Mouse (Mus musculus) cortical plate, adult 2 months (tissue): ENCODE data around the gene Il22ra1. TPM values are rescaled to one million over a fixed set of nuclear protein-coding genes. Genes with fewer than 3 reads are reported as not detected.

Experiments used
- H3K27ac ChIP-seq: fragments of 200-500 bp; 2 replicates; pipeline ENCODE4 v1.5.1; 2012; ENCODE audit warnings: low read length, control low read depth, inconsistent platforms; ENCODE audit not compliant: insufficient read depth
- H3K4me1 ChIP-seq: fragments of 200-500 bp; 2 replicates; pipeline ENCODE4 v1.6.1; 2011; ENCODE audit warnings: low read length; ENCODE audit not compliant: control insufficient read depth, insufficient read depth
- H3K4me3 ChIP-seq: fragments of 200-500 bp; 2 replicates; pipeline ENCODE4 v1.5.1; 2011; ENCODE audit warnings: mild to moderate bottlenecking, low read length, control low read depth; ENCODE audit not compliant: insufficient read depth
- CTCF ChIP-seq: fragments of 200-500 bp; IDR thresholded peaks from 2 replicates; pipeline ENCODE4 v1.5.1; 2011; ENCODE audit warnings: mild to moderate bottlenecking, control low read depth, low read length; ENCODE audit not compliant: insufficient read depth; ENCODE audit errors: extremely low read depth
- POLR2A ChIP-seq: fragments of 200-500 bp; IDR thresholded peaks from 2 replicates; pipeline ENCODE4 v1.6.1; 2011; ENCODE audit warnings: mild to moderate bottlenecking, low read length, control low read depth; ENCODE audit not compliant: insufficient read depth; ENCODE audit errors: extremely low read depth
- polyA plus RNA-seq: library from polyadenylated mRNA; depleted of rRNA; stranded (reverse); fragments of >200 nt; gene quantifications from 2 replicates; pipeline ENCODE4 v1.2.3, GENCODE M21; 2012; rRNA removed

Gene Il22ra1
- 0.04 TPM in 1 of 2 replicates, not detected in the other for polyA plus RNA-seq

GRCm38 (mm10) chr4:135727817-135728216 lies at the start of gene Il22ra1:
Gene Il22ra1 (plus strand): TSS chr4:135728172.
- no peaks in the 10 kb centered on the region for H3K4me1 ChIP-seq
- no peak within 1 kb of the TSS for H3K27ac ChIP-seq
- no peak within 1 kb of the TSS for H3K4me3 ChIP-seq
- TF ChIP-seq POLR2A (no peak), CTCF (no peak)

- no peaks in the 10 kb centered on the region for H3K4me1 ChIP-seq
- TF ChIP-seq CTCF (no peak), POLR2A (no peak)
- H3K4me3 ChIP-seq = no peak overlapping the region
- H3K27ac ChIP-seq = no peak overlapping the region
Measured at GRCm38 (mm10) chr4:135679316-135679715, 48.7 kb upstream of the Il22ra1 start.

GRCm38 (mm10) chr4:135681789-135682188 lies 46.2 kb upstream of the Il22ra1 start:
- H3K4me3 ChIP-seq = no peak overlapping the region
- TF ChIP-seq CTCF (no peak), POLR2A (no peak)

GRCm38 (mm10) chr4:135683553-135683952 lies 44.4 kb upstream of the Il22ra1 start:
- no peaks in the 10 kb centered on the region for H3K4me1 ChIP-seq
- H3K4me3 ChIP-seq = no peak overlapping the region
- no peak for TF ChIP-seq POLR2A
- peak; percentile 23; the same call in 1 of the 2 replicates for TF ChIP-seq CTCF
- H3K27ac ChIP-seq = no peak overlapping the region

More at GRCm38 (mm10) chr4:135681789-135682188, 46.2 kb upstream of the Il22ra1 start:
- no peak overlapping the region for H3K27ac ChIP-seq
- H3K4me1 ChIP-seq = no peaks in the 10 kb centered on the region

GRCm38 (mm10) chr4:135684731-135685130 lies 43.2 kb upstream of the Il22ra1 start:
- Histone ChIP-seq H3K27ac (no peak overlapping the region), H3K4me3 (no peak overlapping the region), H3K4me1 (no peaks in the 10 kb centered on the region)
- TF ChIP-seq POLR2A = no peak
- TF ChIP-seq CTCF = no peak

GRCm38 (mm10) chr4:135685906-135686567 lies 41.9 kb upstream of the Il22ra1 start, which contains the start of gene Ifnlr1:
Gene Ifnlr1 (plus strand): TSS chr4:135686287.
- H3K4me1 ChIP-seq = no peaks in the 10 kb centered on the region
- 0 out of 2 replicates have a peak within 1 kb of the TSS, but pooled peaks have one; percentile 5 for H3K4me3 ChIP-seq
- no peak within 1 kb of the TSS for H3K27ac ChIP-seq
- no peak for TF ChIP-seq CTCF
- TF ChIP-seq POLR2A = no peak

- H3K27ac ChIP-seq = no peak overlapping the region
- 0 out of 2 replicates have a peak overlapping the region, but pooled peaks have one; percentile 5 for H3K4me3 ChIP-seq
- TF ChIP-seq POLR2A (no peak), CTCF (no peak)
- H3K4me1 ChIP-seq = no peaks in the 10 kb centered on the region
Measured at GRCm38 (mm10) chr4:135686568-135686953, 41.4 kb upstream of the Il22ra1 start.

GRCm38 (mm10) chr4:135689797-135690196 lies 38.2 kb upstream of the Il22ra1 start:
- Histone ChIP-seq H3K4me1 (no peaks in the 10 kb centered on the region), H3K4me3 (no peak overlapping the region), H3K27ac (no peak overlapping the region)
- TF ChIP-seq POLR2A (no peak), CTCF (no peak)

- H3K4me3 ChIP-seq = no peak overlapping the region
- H3K4me1 ChIP-seq = no peaks in the 10 kb centered on the region
- TF ChIP-seq CTCF = no peak
- TF ChIP-seq POLR2A = no peak
- no peak overlapping the region for H3K27ac ChIP-seq
Measured at GRCm38 (mm10) chr4:135690241-135690640, 37.7 kb upstream of the Il22ra1 start.

GRCm38 (mm10) chr4:135692916-135693315 lies 35.1 kb upstream of the Il22ra1 start:
- TF ChIP-seq POLR2A (no peak), CTCF (no peak)
- no peak overlapping the region for H3K4me3 ChIP-seq
- no peak overlapping the region for H3K27ac ChIP-seq
- no peaks in the 10 kb centered on the region for H3K4me1 ChIP-seq

- Histone ChIP-seq H3K4me1 (no peaks in the 10 kb centered on the region), H3K27ac (no peak overlapping the region), H3K4me3 (no peak overlapping the region)
- no peak for TF ChIP-seq CTCF
- no peak for TF ChIP-seq POLR2A
Measured at GRCm38 (mm10) chr4:135698498-135698897, 29.5 kb upstream of the Il22ra1 start.
